Mouse (Mus musculus): ENCODE data around the gene Acss3. TPM values are rescaled to one million over a fixed set of nuclear protein-coding genes. Genes with fewer than 3 reads are reported as not detected.

Gene Acss3
- 0.24 and 0.28 TPM in 2 replicates for polyA plus RNA-seq (2015; fragmentation: Nextera tagmentation; extraction: Ambion mirVana)

DNA sequence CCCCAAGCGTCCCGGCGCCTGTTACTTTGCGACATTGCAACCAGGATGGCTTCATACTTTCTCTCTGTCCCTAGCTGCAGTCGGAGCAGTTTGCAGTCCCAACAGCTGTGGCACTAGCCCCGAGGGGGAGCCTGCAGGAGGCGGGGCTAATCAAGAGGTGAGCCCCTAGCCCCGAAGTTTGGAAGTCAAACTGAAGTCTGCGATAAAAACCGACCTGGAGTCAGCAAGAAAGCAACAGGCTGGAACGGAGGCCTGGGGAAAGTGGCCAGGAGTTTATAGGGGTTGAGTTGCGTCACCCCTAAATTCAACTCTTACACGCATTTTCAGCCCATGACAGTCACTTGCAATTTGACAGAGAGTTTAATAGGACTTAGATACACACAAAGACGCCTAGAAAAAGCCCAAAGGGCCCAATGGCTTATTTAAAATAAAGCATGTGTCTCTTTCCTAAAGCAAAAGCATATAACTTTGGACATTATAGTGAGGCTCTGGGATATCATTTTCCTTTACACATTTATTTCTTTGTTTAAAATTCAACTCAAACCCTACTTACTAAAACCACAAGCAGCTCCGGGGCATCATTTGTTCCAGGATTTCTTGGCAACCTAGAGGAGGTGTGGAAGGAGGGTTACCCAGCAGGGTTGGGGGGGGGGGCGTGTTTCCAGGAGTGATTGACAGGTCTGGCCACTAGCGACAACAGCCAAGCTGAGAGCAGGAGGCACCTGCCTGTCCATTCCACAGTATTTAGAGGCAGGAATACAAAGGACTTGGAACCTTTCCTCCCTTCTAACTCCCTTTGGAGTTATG lies at the start of gene Acss3:
TSS of gene Acss3 (minus strand) at position 140 of the 807 bp plus-strand sequence.
- H3K9me3 ChIP-seq (ENCODE audit: control insufficient read depth, low read length), result no peaks in the 10 kb centered on the region
- DNase-seq (ENCODE audit: low spot score) (peak; percentile 79), ATAC-seq (ENCODE audit: low FRiP score, low TSS enrichment) (peak; percentile 88)
- H3K27ac ChIP-seq (replicated peaks), result no peak within 1 kb of the TSS
- no peaks in the 10 kb centered on the region for H3K27me3 ChIP-seq (ENCODE audit: control insufficient read depth, insufficient read depth, low read length)
- H3K4me3 ChIP-seq (ENCODE audit: low read depth, low read length), result peak within 1 kb of the TSS; percentile 45
- peak within 1 kb of the TSS; percentile 58 for H3K9ac ChIP-seq (ENCODE audit: low read length)
- no peaks in the 10 kb centered on the region for H3K4me1 ChIP-seq (replicated peaks; ENCODE audit: control insufficient read depth, insufficient read depth)
- H3K4me2 ChIP-seq (replicated peaks; ENCODE audit: low read depth), result peak within 1 kb of the TSS; percentile 69
- no peaks in the 10 kb centered on the region for H3K36me3 ChIP-seq (ENCODE audit: control insufficient read depth, insufficient read depth, low read length)
- WGBS, result 1% methylated on average over 17 of the region's 17 CpGs
- TF ChIP-seq CTCF (IDR thresholded peaks at IDR 0.05; ENCODE audit: low read depth) (no peak; the same call in 1 of the 2 replicates), EP300 (optimal IDR thresholded peaks at IDR 0.05) (no peak)

DNA sequence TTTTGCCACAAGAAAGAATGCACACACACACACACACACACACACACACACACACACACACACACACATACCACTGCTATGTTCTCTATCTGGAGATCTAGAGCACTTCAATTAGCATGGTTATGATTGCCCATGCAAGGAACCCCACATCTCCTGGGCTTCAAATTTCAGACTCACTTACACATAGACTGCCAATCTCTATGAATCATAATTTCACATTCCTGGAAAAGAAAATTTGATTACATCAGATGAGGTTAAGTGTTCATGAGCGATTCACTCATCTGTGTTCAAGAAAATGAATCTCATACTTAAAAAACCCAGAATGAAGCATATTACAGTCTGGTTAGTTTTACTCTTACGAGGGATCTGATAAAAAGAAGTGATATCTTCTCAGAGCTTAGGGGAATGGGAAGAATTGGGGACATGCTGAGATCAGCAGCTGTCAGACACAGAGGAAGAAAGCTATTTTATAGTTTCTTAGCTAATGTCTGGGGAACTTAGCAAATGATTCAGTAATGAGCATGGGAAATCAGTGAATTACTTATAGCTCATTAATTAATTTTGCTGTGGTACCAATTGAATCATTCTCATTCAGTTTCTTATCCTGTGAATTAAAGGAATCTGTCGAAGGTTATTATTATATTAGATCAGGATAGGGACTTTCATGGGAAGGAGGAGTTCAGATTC lies 48.7 kb upstream of the Acss3 start:
- no peak for ATAC-seq (ENCODE audit: low FRiP score, low TSS enrichment)
- no peak for DNase-seq (ENCODE audit: low spot score)

DNA sequence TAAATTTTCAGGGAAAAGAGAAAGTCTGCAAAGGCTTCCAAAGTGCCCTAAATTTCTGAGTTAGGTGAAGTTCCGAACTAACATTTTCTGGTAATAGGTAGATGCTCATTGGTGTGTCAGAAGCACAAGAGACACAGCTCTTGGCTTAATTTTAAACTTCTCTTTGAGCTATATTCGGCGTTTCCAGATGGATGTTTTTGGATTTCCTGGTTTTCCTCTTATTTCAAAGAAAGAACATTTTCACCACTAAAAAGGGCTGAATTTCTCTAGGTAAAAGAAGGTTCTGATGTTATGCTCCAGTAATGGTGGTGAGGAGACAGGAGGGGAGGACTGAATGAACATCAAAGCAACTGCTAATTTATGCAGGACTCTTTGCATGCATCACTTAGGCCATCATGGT lies 43.0 kb upstream of the Acss3 start:
- Histone ChIP-seq H3K9me3 (ENCODE audit: control insufficient read depth, low read length) (no peaks in the 10 kb centered on the region), H3K27ac (replicated peaks) (no peak overlapping the region), H3K36me3 (ENCODE audit: control insufficient read depth, insufficient read depth, low read length) (no peaks in the 10 kb centered on the region), H3K27me3 (ENCODE audit: control insufficient read depth, insufficient read depth, low read length) (no peaks in the 10 kb centered on the region), H3K4me3 (ENCODE audit: low read depth, low read length) (no peak overlapping the region), H3K9ac (ENCODE audit: low read length) (no peak overlapping the region), H3K4me2 (replicated peaks; ENCODE audit: low read depth) (no peak overlapping the region), H3K4me1 (replicated peaks; ENCODE audit: control insufficient read depth, insufficient read depth) (no peaks in the 10 kb centered on the region)
- TF ChIP-seq CTCF (IDR thresholded peaks at IDR 0.05; ENCODE audit: low read depth), result no peak
- no peak for TF ChIP-seq EP300 (optimal IDR thresholded peaks at IDR 0.05)
- ATAC-seq (ENCODE audit: low FRiP score, low TSS enrichment), result no peak
- no peak for DNase-seq (ENCODE audit: low spot score)
- WGBS, result 87% methylated on average over 3 of the region's 3 CpGs

More for the DNA sequence above, 48.7 kb upstream of the Acss3 start:
- no peak overlapping the region for H3K4me2 ChIP-seq (replicated peaks; ENCODE audit: low read depth)
- no peak overlapping the region for H3K9ac ChIP-seq (ENCODE audit: low read length)
- H3K27ac ChIP-seq (replicated peaks), result no peak overlapping the region
- 75% methylated on average over 3 of the region's 3 CpGs for WGBS
- no peaks in the 10 kb centered on the region for H3K9me3 ChIP-seq (ENCODE audit: control insufficient read depth, low read length)
- H3K4me1 ChIP-seq (replicated peaks; ENCODE audit: control insufficient read depth, insufficient read depth), result no peaks in the 10 kb centered on the region
- H3K36me3 ChIP-seq (ENCODE audit: control insufficient read depth, insufficient read depth, low read length), result no peaks in the 10 kb centered on the region
- no peak overlapping the region for H3K4me3 ChIP-seq (ENCODE audit: low read depth, low read length)
- H3K27me3 ChIP-seq (ENCODE audit: control insufficient read depth, insufficient read depth, low read length), result no peaks in the 10 kb centered on the region
- TF ChIP-seq CTCF (IDR thresholded peaks at IDR 0.05; ENCODE audit: low read depth) (no peak), EP300 (optimal IDR thresholded peaks at IDR 0.05) (no peak)

DNA sequence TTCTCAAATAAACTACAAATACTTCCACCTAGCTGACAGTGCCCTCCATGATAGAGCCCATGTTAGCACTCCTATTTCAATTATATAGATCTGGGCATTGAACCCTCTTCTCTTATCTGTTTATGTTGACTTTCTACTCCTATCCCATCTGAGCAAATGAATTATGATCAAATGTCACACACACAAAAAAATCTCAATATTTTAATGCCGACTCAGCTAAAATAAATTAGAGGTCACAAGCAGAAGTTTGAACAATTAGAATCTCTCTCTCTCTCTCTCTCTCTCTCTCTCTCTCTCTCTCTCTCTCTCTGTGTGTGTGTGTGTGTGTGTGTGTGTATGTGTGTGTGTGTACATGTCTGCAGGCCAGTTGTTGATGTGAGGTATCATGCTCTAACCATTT lies 25.3 kb upstream of the Acss3 start:
- Histone ChIP-seq H3K9ac (ENCODE audit: low read length) (no peak overlapping the region), H3K4me3 (ENCODE audit: low read depth, low read length) (no peak overlapping the region), H3K4me1 (replicated peaks; ENCODE audit: control insufficient read depth, insufficient read depth) (no peaks in the 10 kb centered on the region), H3K27ac (replicated peaks) (no peak overlapping the region), H3K36me3 (ENCODE audit: control insufficient read depth, insufficient read depth, low read length) (no peaks in the 10 kb centered on the region), H3K27me3 (ENCODE audit: control insufficient read depth, insufficient read depth, low read length) (no peaks in the 10 kb centered on the region), H3K4me2 (replicated peaks; ENCODE audit: low read depth) (no peak overlapping the region), H3K9me3 (ENCODE audit: control insufficient read depth, low read length) (no peaks in the 10 kb centered on the region)
- ATAC-seq (ENCODE audit: low FRiP score, low TSS enrichment), result no peak
- TF ChIP-seq EP300 (optimal IDR thresholded peaks at IDR 0.05), result no peak
- no peak for TF ChIP-seq CTCF (IDR thresholded peaks at IDR 0.05; ENCODE audit: low read depth)
- 74% methylated on average over 1 of the region's 1 CpGs for WGBS
- no peak for DNase-seq (ENCODE audit: low spot score)

DNA sequence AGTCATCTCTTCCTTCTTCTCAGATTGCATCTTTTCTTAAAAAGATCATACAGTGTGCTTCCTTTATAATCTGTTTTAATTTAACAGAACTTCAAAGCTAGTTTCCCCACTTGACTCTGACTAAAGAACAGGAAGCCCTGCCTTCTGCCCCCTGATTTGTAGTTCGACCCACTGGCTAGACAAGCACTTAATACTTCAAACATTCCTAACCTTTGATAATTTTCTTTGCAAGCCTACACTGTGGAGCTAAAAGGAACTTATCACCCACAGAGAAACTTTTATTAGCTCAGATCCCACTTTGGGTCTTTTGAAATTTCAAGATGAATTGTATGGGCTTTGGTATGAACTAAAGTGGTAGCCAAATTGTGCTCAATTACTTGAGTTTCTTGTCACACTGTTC lies 20.5 kb upstream of the Acss3 start:
- no peak overlapping the region for H3K27ac ChIP-seq (replicated peaks)
- ATAC-seq (ENCODE audit: low FRiP score, low TSS enrichment) (no peak), DNase-seq (ENCODE audit: low spot score) (no peak)
- no peaks in the 10 kb centered on the region for H3K27me3 ChIP-seq (ENCODE audit: control insufficient read depth, insufficient read depth, low read length)
- no peaks in the 10 kb centered on the region for H3K36me3 ChIP-seq (ENCODE audit: control insufficient read depth, insufficient read depth, low read length)
- no peak overlapping the region for H3K4me2 ChIP-seq (replicated peaks; ENCODE audit: low read depth)
- H3K4me3 ChIP-seq (ENCODE audit: low read depth, low read length), result no peak overlapping the region
- TF ChIP-seq EP300 (optimal IDR thresholded peaks at IDR 0.05), result no peak
- TF ChIP-seq CTCF (IDR thresholded peaks at IDR 0.05; ENCODE audit: low read depth), result no peak
- 39% methylated on average over 1 of the region's 1 CpGs for WGBS
- no peaks in the 10 kb centered on the region for H3K4me1 ChIP-seq (replicated peaks; ENCODE audit: control insufficient read depth, insufficient read depth)
- no peak overlapping the region for H3K9ac ChIP-seq (ENCODE audit: low read length)
- no peaks in the 10 kb centered on the region for H3K9me3 ChIP-seq (ENCODE audit: control insufficient read depth, low read length)

DNA sequence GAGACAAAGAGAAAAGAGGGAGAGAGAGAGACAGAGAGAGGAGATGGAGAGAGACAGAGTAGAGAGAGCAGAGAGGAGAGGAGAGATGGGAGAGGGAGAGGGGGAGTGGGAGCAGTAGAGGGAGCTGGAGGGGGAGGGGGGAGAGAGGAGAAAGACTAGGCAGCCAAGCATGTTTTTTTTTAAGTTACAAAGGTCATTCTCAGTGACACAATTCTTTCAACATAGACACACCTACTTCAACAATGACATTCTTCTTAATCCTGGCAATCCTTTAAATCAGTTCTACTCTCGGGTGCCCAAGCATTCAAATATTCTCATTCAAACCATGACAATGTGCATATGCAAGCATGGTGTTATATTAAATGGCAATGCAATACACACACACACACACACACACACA lies 19.4 kb upstream of the Acss3 start:
- Histone ChIP-seq H3K9me3 (ENCODE audit: control insufficient read depth, low read length) (no peaks in the 10 kb centered on the region), H3K27ac (replicated peaks) (no peak overlapping the region)

More for the DNA sequence above, 19.4 kb upstream of the Acss3 start:
- ATAC-seq (ENCODE audit: low FRiP score, low TSS enrichment), result no peak
- TF ChIP-seq EP300 (optimal IDR thresholded peaks at IDR 0.05), result no peak
- no peak for TF ChIP-seq CTCF (IDR thresholded peaks at IDR 0.05; ENCODE audit: low read depth)
- Histone ChIP-seq H3K4me1 (replicated peaks; ENCODE audit: control insufficient read depth, insufficient read depth) (no peaks in the 10 kb centered on the region), H3K9ac (ENCODE audit: low read length) (no peak overlapping the region), H3K36me3 (ENCODE audit: control insufficient read depth, insufficient read depth, low read length) (no peaks in the 10 kb centered on the region), H3K4me3 (ENCODE audit: low read depth, low read length) (no peak overlapping the region), H3K27me3 (ENCODE audit: control insufficient read depth, insufficient read depth, low read length) (no peaks in the 10 kb centered on the region), H3K4me2 (replicated peaks; ENCODE audit: low read depth) (no peak overlapping the region)
- WGBS, result 45% methylated on average over 1 of the region's 1 CpGs
- no peak for DNase-seq (ENCODE audit: low spot score)
